Mouse (Mus musculus): ENCODE data around the gene Chil1.

Gene Chil1

DNA sequence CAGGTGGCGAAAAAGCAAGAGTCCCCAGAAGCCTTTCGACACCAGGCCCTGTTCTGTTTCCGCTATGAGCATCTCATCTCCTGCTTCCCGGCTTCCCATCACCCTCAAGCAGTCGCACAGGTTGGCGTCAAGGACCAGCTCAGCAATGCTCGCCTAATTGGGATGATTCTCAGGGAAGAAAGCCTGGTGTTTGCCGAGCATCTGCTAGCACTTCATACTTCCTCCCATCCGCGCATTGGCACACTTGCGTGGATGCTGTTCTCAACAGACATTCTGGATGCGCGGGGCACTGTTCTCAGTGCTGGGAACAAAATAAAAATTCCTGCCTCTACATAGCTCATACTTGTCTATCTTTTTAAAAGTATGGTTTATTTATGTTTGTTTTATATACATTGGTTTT, 22.3 kb downstream of the Chil1 start:
- DNase-seq (ENCODE audit: low spot score in 2 of 2): no peak

- no peak for DNase-seq (ENCODE audit: low spot score in 2 of 2)
Observed at GRCm38 (mm10) chr1:134205296-134206018, 23.5 kb downstream of the Chil1 start.

GRCm38 (mm10) chr1:134206085-134206484, 24.1 kb downstream of the Chil1 start:
- no peak for DNase-seq (ENCODE audit: low spot score in 2 of 2)

- DNase-seq (ENCODE audit: low spot score in 2 of 2): no peak
Observed at GRCm38 (mm10) chr1:134210179-134210755, 28.3 kb downstream of the Chil1 start.

- DNase-seq (ENCODE audit: low spot score in 2 of 2): no peak
Observed at GRCm38 (mm10) chr1:134211043-134211442, 29.1 kb downstream of the Chil1 start.

DNA sequence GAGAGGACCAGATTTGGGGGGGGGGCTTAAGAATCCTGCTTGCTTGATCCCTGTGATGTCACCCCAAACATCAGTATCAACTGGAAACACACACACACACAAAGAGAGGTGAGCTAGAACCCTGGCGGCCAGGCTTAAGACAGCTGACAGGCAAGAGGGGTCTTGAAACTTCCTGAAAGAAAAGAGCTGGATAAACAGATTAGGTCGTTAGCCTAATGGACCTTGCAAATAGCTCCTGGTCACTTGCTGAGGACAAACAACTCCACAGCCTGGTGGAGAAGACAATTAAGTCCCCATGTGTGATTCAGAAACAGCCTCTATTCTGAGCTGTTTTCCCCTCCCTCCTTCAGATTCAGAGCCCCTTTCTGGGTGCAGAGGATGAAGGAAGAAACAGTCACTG, 29.7 kb downstream of the Chil1 start:
- DNase-seq (ENCODE audit: low spot score in 2 of 2): no peak

DNA sequence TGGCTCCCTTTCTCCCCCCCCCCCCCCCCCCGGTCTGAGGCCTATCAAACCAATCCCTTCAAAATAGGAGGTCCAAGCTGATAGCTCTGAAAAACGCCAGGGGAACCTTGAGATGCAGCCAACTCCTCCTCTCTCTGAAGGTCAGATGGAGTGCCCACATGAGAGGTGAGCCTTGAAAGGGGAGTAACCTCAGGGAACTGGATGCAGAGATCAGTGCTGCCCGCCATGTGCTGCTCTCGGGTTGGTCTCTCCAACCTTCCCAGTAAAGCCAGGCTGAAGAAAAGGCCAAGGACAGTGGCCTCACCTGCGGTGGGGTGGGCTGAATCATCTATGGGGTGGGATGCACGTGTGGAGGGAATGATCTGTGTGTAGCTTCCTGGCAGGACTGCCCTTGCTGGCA, 30.4 kb downstream of the Chil1 start:
- no peak for DNase-seq (ENCODE audit: low spot score in 2 of 2)

GRCm38 (mm10) chr1:134213405-134213804, 31.4 kb downstream of the Chil1 start:
- no peak for DNase-seq (ENCODE audit: low spot score in 2 of 2)

GRCm38 (mm10) chr1:134215059-134215458, 33.1 kb downstream of the Chil1 start:
- no peak for DNase-seq (ENCODE audit: low spot score in 2 of 2)

DNA sequence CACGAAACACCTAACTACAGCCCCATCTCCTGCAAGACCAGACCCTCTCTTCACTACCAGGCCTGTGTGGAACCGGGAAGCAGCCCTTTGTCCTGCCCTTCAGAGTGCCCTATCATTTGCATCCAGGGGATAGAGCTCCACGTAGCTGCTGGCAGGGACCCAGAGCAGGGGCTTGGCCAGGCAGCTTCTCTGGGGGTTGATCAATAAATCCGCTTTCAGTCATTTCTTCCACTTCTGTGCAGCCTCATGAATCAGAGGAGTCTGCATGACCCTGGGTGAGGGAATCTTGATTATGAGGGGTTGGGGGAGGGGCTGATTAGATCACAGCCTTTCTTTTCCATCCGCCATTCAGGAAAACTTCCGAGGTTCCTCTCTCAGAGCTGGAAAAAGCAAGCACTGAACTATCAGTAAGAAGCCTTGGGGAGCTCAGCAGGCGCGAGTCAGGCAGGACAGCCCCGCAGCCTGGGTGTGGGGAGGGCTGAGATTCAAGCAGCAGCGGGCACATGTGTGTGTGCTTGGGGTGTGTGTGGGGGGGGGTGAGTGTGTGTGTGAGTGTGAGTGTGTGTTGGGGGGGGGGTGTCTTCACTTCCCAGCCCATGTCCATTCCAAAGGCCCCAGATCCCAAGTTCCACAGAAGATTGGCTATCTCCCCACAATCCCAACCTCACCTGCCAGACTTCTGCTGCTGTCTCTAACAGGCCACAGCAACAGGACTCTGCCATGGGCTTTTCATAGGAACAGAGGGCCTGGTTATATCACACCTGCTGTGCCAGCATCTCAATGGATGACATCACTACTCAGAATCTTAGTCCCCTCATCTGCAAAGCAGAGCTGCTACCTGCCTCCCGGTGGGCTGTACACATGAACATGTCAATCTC, 34.0 kb downstream of the Chil1 start:
- DNase-seq (ENCODE audit: low spot score in 2 of 2): no peak

DNA sequence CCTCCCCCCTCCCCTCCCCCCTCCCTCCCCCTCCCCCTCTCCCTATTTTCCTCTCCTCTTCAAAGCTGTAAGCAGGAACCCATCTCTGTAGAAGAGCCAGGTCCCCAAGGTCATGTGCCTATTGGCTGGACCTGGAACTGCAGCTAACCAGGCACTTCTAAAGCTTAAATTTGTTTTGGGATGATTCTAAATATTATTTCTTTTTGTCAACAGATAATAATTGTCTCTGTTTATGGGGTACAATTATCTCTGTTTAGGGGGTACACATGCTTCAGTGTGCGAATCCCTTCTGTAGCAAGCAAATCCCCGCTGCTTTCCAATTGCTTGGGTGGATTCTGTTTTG, 34.6 kb downstream of the Chil1 start:
- no peak for DNase-seq (ENCODE audit: low spot score in 2 of 2)

DNA sequence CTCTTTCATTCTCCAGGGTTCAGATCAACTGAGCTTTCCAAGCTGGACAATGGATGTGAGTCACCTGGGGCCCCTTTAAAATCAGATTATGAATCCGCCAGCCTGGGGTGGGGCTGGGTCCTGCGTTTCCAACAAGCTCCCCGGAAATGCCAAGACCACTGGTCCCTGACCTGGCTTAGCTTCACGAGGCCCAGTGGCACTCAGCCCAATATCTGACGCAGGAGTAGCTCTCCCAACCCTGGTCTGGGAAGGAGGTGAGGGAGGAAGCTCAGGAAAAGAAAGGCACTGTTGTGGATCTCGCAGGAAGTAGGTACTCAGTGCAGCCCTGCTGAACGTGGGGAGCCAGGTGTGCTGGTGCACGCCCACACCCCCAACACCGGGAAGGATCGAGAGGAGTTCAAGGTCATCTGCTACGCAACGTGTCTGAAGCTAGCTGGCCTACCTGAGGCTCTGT, 35.1 kb downstream of the Chil1 start:
- DNase-seq (ENCODE audit: low spot score in 2 of 2): no peak

- no peak for DNase-seq (ENCODE audit: low spot score in 2 of 2)
Observed at GRCm38 (mm10) chr1:134217942-134218341, 36.0 kb downstream of the Chil1 start.

GRCm38 (mm10) chr1:134219608-134220007, 37.6 kb downstream of the Chil1 start:
- no peak for DNase-seq (ENCODE audit: low spot score in 2 of 2)

DNA sequence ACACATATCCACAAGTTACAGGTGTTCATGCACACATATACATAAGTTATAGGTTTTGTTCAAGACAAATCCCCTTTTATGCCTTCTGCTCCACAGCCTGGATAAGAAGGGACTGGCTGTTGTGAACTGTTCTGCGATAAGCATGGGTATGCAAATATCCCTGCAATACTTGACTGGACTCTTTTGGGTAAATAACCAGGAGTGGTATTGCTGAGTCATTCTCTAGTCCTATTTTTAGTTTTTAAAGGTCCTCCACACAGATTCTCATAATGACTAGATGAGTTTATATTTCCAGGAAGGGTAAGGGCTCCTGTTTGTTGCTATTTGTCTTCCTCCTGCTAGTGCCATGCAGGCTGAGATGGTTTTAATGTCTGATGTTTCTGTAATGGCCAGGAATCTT, 39.2 kb downstream of the Chil1 start:
- no peak for DNase-seq (ENCODE audit: low spot score in 2 of 2)

DNA sequence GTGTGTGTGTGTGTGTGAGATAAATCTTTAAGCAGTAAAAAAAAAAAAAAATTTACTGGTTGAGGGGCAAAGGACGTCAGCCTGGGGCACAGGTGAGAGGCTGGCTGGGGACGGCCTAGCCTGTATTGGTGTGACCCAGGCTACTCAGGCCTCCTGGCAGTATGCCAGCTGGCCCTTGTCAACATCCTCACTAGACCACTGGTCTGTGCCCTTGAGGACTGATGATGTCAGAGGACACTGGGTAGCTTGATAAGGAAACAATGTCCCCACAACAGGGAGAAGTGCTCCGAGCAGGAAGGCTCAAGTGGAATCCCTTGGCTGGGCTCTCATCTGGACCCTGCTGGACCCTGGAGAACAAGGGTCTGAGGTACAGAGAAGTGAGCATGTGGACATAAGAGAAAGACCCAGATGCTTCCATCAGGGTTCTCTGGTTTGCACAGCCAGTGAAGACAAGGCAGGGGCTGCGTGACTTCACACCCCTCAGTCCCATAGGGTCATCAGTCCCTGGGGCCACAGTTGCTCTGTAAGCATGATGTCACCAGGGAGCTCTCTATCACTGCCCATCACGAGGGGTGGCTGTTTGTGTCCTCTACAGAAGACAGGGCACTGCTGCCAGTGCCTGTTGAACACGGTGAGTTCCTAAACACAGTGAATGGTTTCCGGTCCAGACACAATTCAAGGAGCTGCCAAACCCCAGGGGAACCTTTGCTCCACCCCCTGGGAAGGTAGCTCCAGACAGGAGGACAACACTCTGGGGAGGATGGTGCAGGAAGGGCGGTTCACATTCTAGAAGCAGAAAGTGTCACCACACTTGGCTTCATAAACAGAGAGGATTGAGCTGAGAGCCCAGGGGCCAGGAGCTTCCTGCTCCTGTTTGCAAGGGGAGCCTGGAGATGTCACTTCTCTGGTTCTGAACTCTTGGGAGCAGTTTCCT, 40.4 kb downstream of the Chil1 start:
- no peak for DNase-seq (ENCODE audit: low spot score in 2 of 2)

- no peak for DNase-seq (ENCODE audit: low spot score in 2 of 2)
Observed at GRCm38 (mm10) chr1:134224649-134225227, 42.8 kb downstream of the Chil1 start.

DNA sequence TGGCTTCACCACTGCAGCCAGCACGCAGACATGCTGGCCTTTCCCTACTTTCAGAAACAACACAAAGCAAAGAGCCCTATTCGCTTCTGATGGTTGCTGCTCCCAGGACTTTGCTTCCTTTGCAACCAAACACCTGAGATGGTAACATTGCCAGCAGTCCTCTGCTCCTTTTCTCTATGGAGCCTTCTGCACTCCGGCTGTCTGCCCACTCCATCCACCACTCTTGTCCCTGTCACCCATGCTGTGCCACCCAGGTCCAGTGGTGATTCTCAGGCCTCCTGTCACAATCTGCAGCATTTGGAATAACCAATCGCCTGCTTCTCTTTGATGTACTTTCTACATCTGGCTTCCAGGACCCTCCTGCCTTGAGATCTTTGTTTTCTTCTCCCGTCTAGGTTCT, 43.4 kb downstream of the Chil1 start:
- DNase-seq (ENCODE audit: low spot score in 2 of 2): no peak

- DNase-seq (ENCODE audit: low spot score in 2 of 2): no peak
Observed at GRCm38 (mm10) chr1:134226739-134227138, 44.8 kb downstream of the Chil1 start.

- DNase-seq (ENCODE audit: low spot score in 2 of 2): no peak
Observed at GRCm38 (mm10) chr1:134229806-134230575, 48.0 kb downstream of the Chil1 start.
